Mouse (Mus musculus) gastrocnemius, postnatal 25 days (tissue): ENCODE data around the gene Olfr155. TPM values are rescaled to one million over a fixed set of nuclear protein-coding genes. Genes with fewer than 3 reads are reported as not detected.
A peak's percentile ranks its signal among the peaks of the same experiment; 100 is the strongest.

Experiments
- DNase-seq: peaks from one replicate; pipeline ENCODE4 v3.0.0; 2022
- total RNA-seq, 2 experiments: library from RNA; stranded (reverse); gene quantifications; 1 replicate in 1 of 2; 2 replicates in 1 of 2; pipeline ENCODE4 v1.2.3; 2021

Gene Olfr155
- total RNA-seq, 2 experiments from 2014 or later: not detected

DNA sequence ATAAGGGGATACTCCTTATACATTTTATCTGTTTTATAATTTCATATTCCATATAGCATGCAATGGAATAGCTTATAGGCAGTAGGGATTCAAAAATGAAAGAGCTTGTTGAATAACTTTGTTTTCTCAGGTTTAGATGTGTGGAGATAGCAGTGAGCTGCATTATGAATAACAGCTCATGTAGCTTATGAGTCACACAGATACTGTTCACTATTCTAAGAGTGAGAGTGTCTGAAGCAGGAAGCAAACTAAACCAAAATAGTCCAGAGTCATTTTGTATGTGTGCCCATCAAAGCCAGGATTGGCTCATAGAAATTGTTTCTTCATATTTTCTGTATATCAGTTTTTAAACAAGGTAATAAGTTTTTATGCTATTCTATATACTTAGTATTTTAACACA is 45.8 kb downstream of the Olfr155 start:
- DNase-seq: no peak

DNA sequence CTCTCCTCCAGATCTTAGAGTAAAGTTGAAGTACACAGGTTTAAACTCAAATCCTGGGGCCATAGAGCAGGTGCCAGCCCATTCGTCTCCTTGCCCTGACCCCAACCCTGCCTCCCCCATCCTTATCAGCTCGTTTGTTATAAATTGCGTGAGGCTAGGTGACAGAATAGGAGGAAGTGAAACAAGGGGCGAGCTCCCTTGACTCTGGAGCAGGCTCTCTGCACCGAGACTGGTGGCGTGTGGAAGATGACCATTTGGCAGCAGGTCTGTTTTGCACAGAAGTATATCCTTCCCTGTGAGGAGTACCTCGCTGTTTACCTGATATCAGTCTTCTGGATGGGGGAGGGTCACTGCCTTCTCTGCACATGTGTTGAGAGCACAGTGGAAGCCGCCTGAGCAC is 47.8 kb downstream of the Olfr155 start:
- no peak for DNase-seq

DNA sequence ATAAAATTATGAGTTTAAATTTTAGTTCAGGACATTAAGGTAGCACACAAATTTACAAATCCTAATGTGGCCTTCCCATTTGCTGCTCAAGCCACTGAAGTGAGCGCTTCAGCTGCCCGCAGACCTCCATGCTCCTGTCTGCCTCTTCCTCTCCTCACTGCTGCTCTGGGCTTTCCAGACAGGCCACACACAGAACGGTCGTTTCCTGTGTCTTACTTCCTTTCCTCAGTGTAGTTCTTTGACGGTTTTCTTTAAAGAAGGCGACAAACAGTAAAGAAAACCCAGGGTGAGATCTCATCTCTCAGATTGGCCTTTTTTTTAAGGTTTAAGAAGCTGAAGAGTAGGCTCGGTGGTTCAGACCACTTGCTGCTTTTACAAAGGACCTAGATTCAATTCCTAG is 52.3 kb downstream of the Olfr155 start:
- DNase-seq: no peak

DNA sequence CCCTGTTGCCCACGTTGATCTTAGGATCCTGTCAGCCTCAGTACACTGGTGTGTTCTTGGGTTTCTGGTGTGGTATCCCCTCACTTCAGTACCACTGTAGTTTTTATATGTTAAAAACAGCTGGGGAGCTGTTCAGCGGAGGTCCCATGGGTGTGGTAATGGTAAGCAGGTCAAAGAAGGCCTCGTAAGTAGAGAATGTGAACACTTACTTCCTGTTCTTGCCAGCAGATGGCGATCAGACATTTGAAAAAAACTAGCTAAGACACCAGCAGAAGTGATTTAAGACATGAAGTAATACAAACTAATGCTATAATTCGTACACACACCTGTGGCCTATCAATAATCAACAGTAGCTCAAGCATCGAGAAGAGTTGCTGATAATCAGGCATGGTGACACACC is 55.1 kb downstream of the Olfr155 start:
- peak; percentile 10 for DNase-seq

Other genes starting within 250 kb of the Olfr155 start
- 10 to 100 TPM; 32.5 to 36.6 TPM for gene Npr2, start 219.6 kb upstream of the Olfr155 start, total RNA-seq
- under 1 TPM in 1 of 2 experiments, not detected in 1; 0.33 TPM for gene Spag8, start 198.0 kb upstream of the Olfr155 start, total RNA-seq
- gene Hint2, start 195.1 kb upstream of the Olfr155 start, total RNA-seq: 10 to 100 TPM; 37.5 to 39.6 TPM
- 10 to 100 TPM; 10.7 to 12.1 TPM for gene Tmem8b, start 182.6 kb upstream of the Olfr155 start, total RNA-seq
- gene Fam221b, start 182.4 kb upstream of the Olfr155 start, total RNA-seq: under 1 TPM in 1 of 2 experiments, not detected in 1; 0.13 TPM
- not detected for gene Olfr70, start 150.8 kb upstream of the Olfr155 start, total RNA-seq
- gene Olfr71, start 141.3 kb upstream of the Olfr155 start, total RNA-seq: not detected
- 1 to 10 TPM; 1.4 to 2.3 TPM for gene Hrct1, start 124.4 kb upstream of the Olfr155 start, total RNA-seq
- gene Spaar, start 121.5 kb upstream of the Olfr155 start, total RNA-seq: 1 to 10 TPM; 1.3 to 1.5 TPM
- not detected for gene Olfr159, start 80.6 kb upstream of the Olfr155 start, total RNA-seq
- not detected for gene Olfr156, start 27.7 kb upstream of the Olfr155 start, total RNA-seq
- not detected for gene Olfr157, start 11.4 kb upstream of the Olfr155 start, total RNA-seq
- gene Reck, start 24.0 kb downstream of the Olfr155 start, total RNA-seq: 1 to 10 TPM; 2.5 to 4.4 TPM
- 1 to 10 TPM; 2.8 to 4.9 TPM for gene Glipr2, start 105.8 kb downstream of the Olfr155 start, total RNA-seq
- not detected for gene Ccin, start 131.9 kb downstream of the Olfr155 start, total RNA-seq
- 10 to 100 TPM; 51.4 to 61.9 TPM for gene Clta, start 152.9 kb downstream of the Olfr155 start, total RNA-seq
- 10 to 100 TPM in 1 of 2 experiments, 1 to 10 TPM in 1; 8.9 to 15.0 TPM for gene Gne, start 232.6 kb downstream of the Olfr155 start, total RNA-seq